Mouse (Mus musculus): Measurements from ENCODE around the gene 1700066M21Rik. TPM values are rescaled to one million over a fixed set of nuclear protein-coding genes. Genes with fewer than 3 reads are reported as not detected.

The 1700066M21Rik gene
- total and polyA plus RNA-seq, 3 experiments = 9.9 to 11.7 TPM; not detected in 1

DNA sequence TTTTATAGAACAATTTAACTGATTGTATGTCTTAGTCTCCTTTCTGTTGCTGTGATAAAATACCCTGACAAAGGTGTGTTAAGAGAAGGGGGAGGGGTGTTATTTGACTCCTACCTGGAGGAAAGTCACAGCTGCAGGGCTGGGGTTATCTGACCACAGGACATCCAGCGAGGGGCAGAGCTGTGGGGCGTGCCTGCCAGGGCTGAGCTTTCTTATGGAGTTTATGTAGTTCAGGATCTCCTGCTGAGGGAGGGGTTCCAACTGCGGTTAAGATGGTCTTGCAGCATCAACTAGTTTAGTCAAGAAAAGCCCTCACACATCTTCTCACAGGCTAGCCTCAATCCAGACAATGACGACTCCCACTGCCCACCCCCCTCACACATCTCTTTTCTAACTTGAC lies 45.4 kb upstream of the 1700066M21Rik start:
- Histone ChIP-seq H3K9me3 (replicated peaks; ENCODE audit: insufficient read depth, low read length) (no peaks in the 10 kb centered on the region), H3K27ac (ENCODE audit: control insufficient read depth, low read depth, low read length) (no peak overlapping the region), H3K36me3 (ENCODE audit: control insufficient read depth in 1 of 2, insufficient read depth in 2 of 2, low read length in 2 of 2) (no peaks in the 10 kb centered on the region), H3K27me3 (ENCODE audit: control insufficient read depth in 1 of 2, insufficient read depth in 2 of 2, low read length in 2 of 2) (no peaks in the 10 kb centered on the region), H3K4me1 (ENCODE audit: control insufficient read depth in 1 of 2, insufficient read depth in 2 of 2, low read length in 2 of 2) (no peaks in the 10 kb centered on the region), H3K79me2 (ENCODE audit: control insufficient read depth, insufficient read depth, low read length, poor library complexity) (no peaks in the 10 kb centered on the region), H3K9ac (ENCODE audit: control insufficient read depth, low read depth, low read length, poor library complexity, severe bottlenecking) (no peak overlapping the region), H3K4me3 (ENCODE audit: control insufficient read depth in 1 of 2, insufficient read depth in 1 of 2, low read depth in 2 of 2, low read length in 2 of 2) (no peak overlapping the region)
- DNase-seq (ENCODE audit: low read depth, low spot score) = no peak
- no peak for TF ChIP-seq ELF1 (IDR thresholded peaks at IDR 0.05; ENCODE audit: low read depth, low read length)
- TF ChIP-seq ZMIZ1 (IDR thresholded peaks at IDR 0.05; ENCODE audit: low read depth, low read length) = no peak
- TF ChIP-seq GABPA (IDR thresholded peaks at IDR 0.05; ENCODE audit: low read depth, low read length) = no peak
- no peak for TF ChIP-seq CHD2 (IDR thresholded peaks at IDR 0.05; ENCODE audit: low read length)
- no peak for TF ChIP-seq MAX (IDR thresholded peaks at IDR 0.05; ENCODE audit: low read length)
- no peak for TF ChIP-seq NRF1 (IDR thresholded peaks at IDR 0.05; ENCODE audit: insufficient read depth, low read depth, low read length, poor library complexity, severe bottlenecking)
- no peak for TF ChIP-seq MYC (IDR thresholded peaks at IDR 0.05; ENCODE audit: low read depth, low read length)
- TF ChIP-seq POLR2AphosphoS2 (IDR thresholded peaks at IDR 0.05; ENCODE audit: low read length) = no peak
- TF ChIP-seq NELFE (IDR thresholded peaks at IDR 0.05; ENCODE audit: low read depth, low read length) = no peak
- TF ChIP-seq JUND (IDR thresholded peaks at IDR 0.05; ENCODE audit: low read depth, low read length) = no peak
- no peak for TF ChIP-seq MAZ (IDR thresholded peaks at IDR 0.05; ENCODE audit: low read depth, low read length)
- no peak for TF ChIP-seq GATA1 (IDR thresholded peaks at IDR 0.05; ENCODE audit: low read depth, low read length)
- TF ChIP-seq MAFK (IDR thresholded peaks at IDR 0.05; ENCODE audit: borderline replicate concordance, low read depth, low read length) = no peak
- TF ChIP-seq ZNF384 (IDR thresholded peaks at IDR 0.05; ENCODE audit: low read depth, low read length) = no peak
- no peak for TF ChIP-seq ZKSCAN1 (IDR thresholded peaks at IDR 0.05; ENCODE audit: low read depth, low read length)
- no peak for TF ChIP-seq TAL1 (IDR thresholded peaks at IDR 0.05; ENCODE audit: low read length)
- TF ChIP-seq SMC3 (IDR thresholded peaks at IDR 0.05; ENCODE audit: low read depth, low read length) = no peak
- no peak for TF ChIP-seq CTCF (IDR thresholded peaks at IDR 0.05 in 2 of 3, conservative IDR thresholded peaks at IDR 0.05 in 1 of 3; ENCODE audit: control insufficient read depth in 1 of 3, insufficient read depth in 1 of 3, low read depth in 2 of 3, low read length in 3 of 3, poor library complexity in 1 of 3, severe bottlenecking in 1 of 3)
- no peak for TF ChIP-seq SIN3A (IDR thresholded peaks at IDR 0.05; ENCODE audit: low read length)
- TF ChIP-seq BHLHE40 (IDR thresholded peaks at IDR 0.05; ENCODE audit: borderline replicate concordance, low read depth, low read length) = no peak

DNA sequence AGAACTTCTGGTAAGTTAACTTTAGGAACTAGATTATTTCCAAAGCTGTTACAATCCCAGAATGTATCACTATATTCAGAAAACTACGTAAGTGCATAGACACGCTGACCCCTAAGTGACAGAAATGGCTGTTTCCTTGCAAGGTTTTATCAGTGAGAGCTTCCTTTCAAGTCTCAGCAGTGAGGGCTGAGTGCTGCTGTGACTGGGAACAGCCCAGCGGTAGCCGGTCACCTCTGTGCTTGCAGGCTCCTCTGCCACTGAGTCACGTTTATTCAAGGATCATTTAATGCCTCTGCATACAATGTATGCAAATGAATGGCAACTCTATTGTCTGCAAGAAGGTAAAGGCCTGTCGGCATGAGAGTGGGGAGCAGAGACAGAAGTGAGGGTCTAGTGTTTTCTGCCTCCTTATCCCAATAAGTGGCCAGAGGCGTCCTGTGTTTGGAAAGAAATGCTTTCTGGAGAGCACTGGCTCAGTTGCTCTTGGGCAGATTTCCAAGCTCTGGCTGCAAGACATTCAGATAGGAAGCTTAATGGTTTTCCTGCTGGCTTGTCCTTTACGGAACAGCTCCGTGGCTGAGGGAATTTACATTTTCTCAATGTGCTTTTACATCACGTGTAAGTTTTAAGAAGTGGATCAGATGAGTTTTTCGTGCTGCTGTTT lies 43.7 kb upstream of the 1700066M21Rik start:
- no peaks in the 10 kb centered on the region for H3K9me3 ChIP-seq (replicated peaks; ENCODE audit: insufficient read depth, low read length)
- H3K27me3 ChIP-seq (ENCODE audit: control insufficient read depth in 1 of 2, insufficient read depth in 2 of 2, low read length in 2 of 2) = no peaks in the 10 kb centered on the region
- no peaks in the 10 kb centered on the region for H3K4me1 ChIP-seq (ENCODE audit: control insufficient read depth in 1 of 2, insufficient read depth in 2 of 2, low read length in 2 of 2)
- TF ChIP-seq ELF1 (IDR thresholded peaks at IDR 0.05; ENCODE audit: low read depth, low read length) = no peak
- H3K36me3 ChIP-seq (ENCODE audit: control insufficient read depth in 1 of 2, insufficient read depth in 2 of 2, low read length in 2 of 2) = no peaks in the 10 kb centered on the region
- no peaks in the 10 kb centered on the region for H3K79me2 ChIP-seq (ENCODE audit: control insufficient read depth, insufficient read depth, low read length, poor library complexity)
- DNase-seq (ENCODE audit: low read depth, low spot score) = no peak
- no peak overlapping the region for H3K27ac ChIP-seq (ENCODE audit: control insufficient read depth, low read depth, low read length)
- H3K9ac ChIP-seq (ENCODE audit: control insufficient read depth, low read depth, low read length, poor library complexity, severe bottlenecking) = no peak overlapping the region
- H3K4me3 ChIP-seq (ENCODE audit: control insufficient read depth in 1 of 2, insufficient read depth in 1 of 2, low read depth in 2 of 2, low read length in 2 of 2) = no peak overlapping the region
